Mouse (Mus musculus) layer of hippocampus, adult 9-11 months (tissue): ENCODE measurements around the gene Olfr873.
"Not testable (repeated sequence)": the region's sequence is repeated elsewhere in the genome, so short reads cannot be mapped to it uniquely, and the experiment has no call there.

Experiments used
- DNase-seq: peaks from one replicate; pipeline ENCODE4 v3.0.0; 2022

Gene Olfr873

GRCm38 (mm10) chr9:20298232-20298631, at the start of gene Olfr873:
Gene Olfr873, plus strand, starts transcription at chr9:20298532.
- no peak for DNase-seq

- no peak for DNase-seq
These were observed 16.3 kb upstream of the Olfr873 start, which contains the start of gene Olfr39 for GRCm38 (mm10) chr9:20282051-20282450. Gene Olfr39, plus strand, starts transcription at chr9:20282351.

DNA sequence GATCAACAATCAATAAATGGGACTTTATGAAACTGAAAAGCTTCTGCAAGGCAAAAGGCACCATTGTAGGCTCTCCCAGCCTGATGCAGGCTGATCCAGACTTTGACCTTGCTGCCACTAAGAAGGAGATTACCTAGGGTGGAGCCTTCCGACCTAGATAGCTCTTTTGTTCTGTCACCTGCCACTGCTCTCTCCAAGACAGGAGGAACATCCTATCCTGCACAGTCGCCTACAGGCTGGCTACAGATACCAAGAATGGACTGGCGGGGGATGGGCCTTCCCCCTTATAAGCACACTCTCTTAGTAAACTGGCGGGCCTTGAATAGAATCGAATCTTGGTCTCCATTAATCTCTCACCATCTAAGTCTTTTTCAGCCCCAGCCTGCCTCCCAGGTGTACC, 2.8 kb upstream of the Olfr873 start:
- DNase-seq, result not testable (repeated sequence)

DNA sequence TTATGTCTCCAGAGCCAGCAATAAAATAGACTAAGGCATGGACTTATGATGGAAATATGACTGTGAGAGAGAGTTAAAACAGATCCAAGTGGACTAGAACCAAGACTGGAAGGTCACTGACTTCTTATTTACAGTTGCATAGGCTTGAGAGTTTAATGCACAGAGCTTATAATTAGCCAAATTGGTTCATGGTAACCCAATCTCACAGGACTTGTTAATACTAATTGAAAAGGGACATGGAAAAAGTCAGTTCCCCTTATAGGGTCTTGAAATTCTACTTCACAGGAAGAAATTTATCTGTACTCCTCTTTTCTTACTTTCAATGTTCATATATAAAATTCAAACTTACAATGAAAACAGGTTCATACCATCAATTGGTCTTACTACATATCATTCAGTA, 37.7 kb downstream of the Olfr873 start, which contains the start of gene Olfr18:
Gene Olfr18 (minus strand): TSS at position 101 of the 400 bp plus-strand sequence.
- DNase-seq, result no peak

GRCm38 (mm10) chr9:20348501-20348900, 50.2 kb downstream of the Olfr873 start:
- no peak for DNase-seq
